Mouse (Mus musculus): ENCODE measurements around the gene Adam22.

DNA sequence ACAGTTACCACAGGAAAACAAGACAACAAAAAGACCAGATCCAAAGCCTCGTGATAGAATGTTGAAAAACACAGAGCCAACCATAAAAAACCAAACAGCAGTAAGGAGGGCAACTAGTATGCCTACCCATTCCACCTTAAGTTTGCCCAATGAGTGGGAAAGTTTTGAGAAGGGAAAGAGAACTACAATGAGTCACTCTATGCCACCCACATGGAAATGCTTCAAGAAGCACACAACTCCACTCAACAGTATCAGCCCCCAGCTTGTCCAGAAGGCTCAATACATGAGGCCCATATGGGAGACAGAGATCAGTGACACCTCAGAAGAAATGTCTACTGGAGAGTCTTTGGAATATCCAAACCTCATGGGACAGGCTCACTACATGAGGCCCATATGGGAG is 187.3 kb downstream of the Adam22 start:
- TF ChIP-seq CTCF (IDR thresholded peaks at IDR 0.05; ENCODE audit: borderline replicate concordance, control insufficient read depth, extremely low read depth, insufficient read depth, low read length, poor library complexity) (no peak), POLR2A (IDR thresholded peaks at IDR 0.05; ENCODE audit: control insufficient read depth, extremely low read depth, insufficient read depth, low read length, poor library complexity) (no peak)

Measured in thymus, adult 2 months (tissue).